Comparison of ENCODE assay signal across 22 mouse cellular contexts in genomic region chr19:23175090-23175489, GRCm38 (mm10). TPM values are rescaled to one million over a fixed set of nuclear protein-coding genes. Genes with fewer than 3 reads are reported as not detected.
A peak's percentile ranks its signal among the peaks of the same experiment; 100 is the strongest.
DNase-seq lines count a peak whose midpoint lies in the region; ATAC-seq and TF ChIP-seq lines count a peak whose summit lies in the region.
"Had no signal": no experiment of that assay in that cellular context is flagged by ENCODE, and none has a peak within 500 bp of the region (broad histone marks: within the 10 kb centered on the region; RNA-seq: fewer than 3 reads in every experiment).

No protein-coding gene starts in this region.

- no peaks in the 10 kb centered on the region; the same call in 1 of the 2 replicates for H3K9me3 ChIP-seq in heart, embryonic 10.5 days
- H3K9me3 ChIP-seq in ES-E14 (ENCODE audit: control insufficient read depth, insufficient read depth, low read depth, low read length), result no peaks in the 10 kb centered on the region
- 0 out of 2 replicates have a peak, but pooled peaks cover 3% of the 10 kb centered on the region for H3K9me3 ChIP-seq in intestine, embryonic 16.5 days (ENCODE audit: control insufficient read depth, low read length)
- H3K9me3 ChIP-seq: embryonic facial prominence, embryonic 10.5 days; forebrain, embryonic 15.5 days had no signal

- no peak overlapping the region for H3K4me3 ChIP-seq in heart, embryonic 10.5 days
- H3K4me3 ChIP-seq in ES-E14 (ENCODE audit: insufficient read depth in 1 of 2, low read depth in 1 of 2, low read length in 2 of 2, poor library complexity in 1 of 2, severe bottlenecking in 1 of 2), result no peak overlapping the region
- H3K4me3 ChIP-seq in intestine, embryonic 16.5 days (ENCODE audit: low read length), result no peak overlapping the region
- H3K4me3 ChIP-seq: embryonic facial prominence, embryonic 10.5 days; embryonic facial prominence, embryonic 12.5 days; forebrain, embryonic 13.5 days; forebrain, embryonic 15.5 days had no signal

- no peaks in the 10 kb centered on the region for H3K36me3 ChIP-seq in heart, embryonic 10.5 days
- no peaks in the 10 kb centered on the region for H3K36me3 ChIP-seq in ES-E14 (ENCODE audit: control insufficient read depth, insufficient read depth, low read length, poor library complexity, severe bottlenecking)
- H3K36me3 ChIP-seq in intestine, embryonic 16.5 days (ENCODE audit: control insufficient read depth, insufficient read depth, low read length), result no peaks in the 10 kb centered on the region
- H3K36me3 ChIP-seq: embryonic facial prominence, embryonic 10.5 days; embryonic facial prominence, embryonic 12.5 days; forebrain, embryonic 15.5 days had no signal

- 72% methylated on average over 3 of the region's 3 CpGs for WGBS in heart, embryonic 10.5 days
- 74% methylated on average over 3 of the region's 3 CpGs for WGBS in intestine, embryonic 16.5 days

- H3K27me3 ChIP-seq in heart, embryonic 10.5 days (ENCODE audit: insufficient read depth, poor library complexity, severe bottlenecking), result no peaks in the 10 kb centered on the region
- no peaks in the 10 kb centered on the region for H3K27me3 ChIP-seq in intestine, embryonic 16.5 days (replicated peaks; ENCODE audit: control insufficient read depth, insufficient read depth, low read length)
- H3K27me3 ChIP-seq: embryonic facial prominence, embryonic 12.5 days; forebrain, embryonic 13.5 days; forebrain, embryonic 15.5 days had no signal

- H3K4me1 ChIP-seq in heart, embryonic 10.5 days, result peaks cover 6% of the 10 kb centered on the region
- H3K4me1 ChIP-seq in ES-E14 (ENCODE audit: control insufficient read depth in 2 of 2, insufficient read depth in 2 of 2, low read length in 2 of 2, poor library complexity in 1 of 2), result peaks cover 17 to 21% of the 10 kb centered on the region in 2 experiments
- no peaks in the 10 kb centered on the region for H3K4me1 ChIP-seq in intestine, embryonic 16.5 days (ENCODE audit: control insufficient read depth, insufficient read depth, low read length)
- H3K4me1 ChIP-seq: embryonic facial prominence, embryonic 12.5 days; forebrain, embryonic 13.5 days; forebrain, embryonic 15.5 days had no signal

- H3K9ac ChIP-seq in ES-E14 (ENCODE audit: insufficient read depth, low read depth, low read length, poor library complexity, severe bottlenecking), result no peak overlapping the region
- H3K9ac ChIP-seq in intestine, embryonic 16.5 days (ENCODE audit: low read depth, low read length), result no peak overlapping the region
- H3K9ac ChIP-seq: embryonic facial prominence, embryonic 12.5 days; forebrain, embryonic 13.5 days; forebrain, embryonic 15.5 days; forebrain, postnatal 0 days had no signal

- in situ Hi-C loops in ES-E14 (cut with MboI; ENCODE audit: low sequenced_read_pairs in 2 of 2, unreplicated experiment in 2 of 2), result loop anchor here (25.0 kb wide), 1 partner anchor 263 kb away; no protein-coding TSS in a partner anchor

- H3K27ac ChIP-seq in heart, embryonic 10.5 days, result no peak overlapping the region
- H3K27ac ChIP-seq in ES-E14 (ENCODE audit: insufficient read depth, low read depth, low read length, poor library complexity, severe bottlenecking), result peak overlapping the region; percentile 58; the same call in 1 of the 2 replicates
- no peak overlapping the region for H3K27ac ChIP-seq in intestine, embryonic 16.5 days (ENCODE audit: low read length)
- H3K27ac ChIP-seq: embryonic facial prominence, embryonic 10.5 days; embryonic facial prominence, embryonic 12.5 days; forebrain, embryonic 13.5 days; forebrain, embryonic 15.5 days had no signal

- ATAC-seq in intestine, embryonic 16.5 days, result no peak
- ATAC-seq: forebrain, embryonic 13.5 days; forebrain, embryonic 15.5 days; forebrain, postnatal 0 days had no signal

- no peak overlapping the region for H3K4me2 ChIP-seq in intestine, embryonic 16.5 days (ENCODE audit: low read depth, low read length)
- H3K4me2 ChIP-seq: embryonic facial prominence, embryonic 12.5 days; forebrain, embryonic 13.5 days; forebrain, embryonic 15.5 days had no signal

- DNase-seq in heart, embryonic 10.5 days (ENCODE audit: low spot score), result peak; percentile 57
- no peak for DNase-seq in heart, adult 9 months (ENCODE audit: low spot score in 2 of 2)
- DNase-seq in ES-CJ7 (ENCODE audit: low read depth, low spot score) (peak; percentile 59), ES-E14 (ENCODE audit: low read depth, low spot score) (no peak), ZHBTc4 (ENCODE audit: low read depth, low spot score) (peak; percentile 53)
- DNase-seq in right cerebral cortex, adult 18-20 months, result no peak
- DNase-seq: adrenal gland, adult 2 months; adrenal gland, postnatal 10 days; adrenal gland, postnatal 25 days; cerebellum, adult 11 months; cerebellum, adult 18-20 months; cerebellum, adult 8-10 months; cerebellum, adult 9-11 months; cerebellum, postnatal 14 days; cerebellum, postnatal 36 days; forebrain, postnatal 0 days had no signal

TF ChIP-seq in ES-E14, 5 proteins besides CTCF, POLR2A, EP300 and RAD21:
- TF ChIP-seq ZC3H11A (IDR thresholded peaks at IDR 0.05; ENCODE audit: borderline replicate concordance, low read depth, low read length) (no peak), HCFC1 (IDR thresholded peaks at IDR 0.05; ENCODE audit: borderline replicate concordance, insufficient read depth, low read length) (no peak), CHD2 (IDR thresholded peaks at IDR 0.05; ENCODE audit: low read depth, low read length) (no peak), MAFK (IDR thresholded peaks at IDR 0.05; ENCODE audit: insufficient read depth, low read depth, low read length) (no peak), ZNF384 (IDR thresholded peaks at IDR 0.05; ENCODE audit: low read depth, low read length) (no peak)
TF ChIP-seq in ES-E14: peak in this region for 0.

RNA-seq across cellular contexts. Expression of gene Klf9, which starts 34.1 kb away (rescaled TPM):
- 1.4 and 1.6 TPM in 2 replicates for polyA plus RNA-seq in heart, embryonic 10.5 days (2016; fragmentation: Nextera tagmentation; extraction: Ambion mirVana)
- 90.8 and 173 TPM in 2 replicates for total RNA-seq in ES-E14 (2012; rRNA removed)
- polyA plus RNA-seq in intestine, embryonic 16.5 days (2015; fragmentation: Nextera tagmentation; extraction: Ambion mirVana), result 3.3 and 4.0 TPM in 2 replicates
- total RNA-seq: MEL had no signal

Comparison
In these comparisons a context has a peak if more than half of its experiments do, and no peak if none do; other contexts are left out.
1. DNase-seq: peak in heart, embryonic 10.5 days (single experiment), ES-CJ7 (single experiment) and ZHBTc4 (single experiment); none in heart, adult 9 months (0 of 2), ES-E14 (single experiment) and right cerebral cortex, adult 18-20 months (single experiment).